Mouse (Mus musculus) lung, postnatal 0 days (tissue): ENCODE measurements around the gene Pcsk4.

Experiments used
- CTCF ChIP-seq: IDR thresholded peaks from 2 replicates; pipeline ENCODE4 v1.5.1; 2016; ENCODE audit warnings: antibody characterized with exemption, mild to moderate bottlenecking
- EP300 ChIP-seq: IDR thresholded peaks from 2 replicates; pipeline ENCODE4 v1.6.1; 2016; ENCODE audit warnings: antibody characterized with exemption, mild to moderate bottlenecking, control low read depth

- TF ChIP-seq EP300 (no peak), CTCF (no peak)
These were observed at the start of gene Pcsk4, which contains the start of gene Reep6 for GRCm38 (mm10) chr10:80329273-80330081.
